Mouse (Mus musculus): Measurements from ENCODE around the gene Trappc12. TPM values are rescaled to one million over a fixed set of nuclear protein-coding genes. Genes with fewer than 3 reads are reported as not detected.

The Trappc12 gene
- total RNA-seq, 2 experiments from 2014 or later, result 45.6 to 47.0 TPM

GRCm38 (mm10) chr12:28690730-28691129 is 59.5 kb downstream of the Trappc12 start:
- DNase-seq (ENCODE audit: low spot score in 2 of 2), result no peak

GRCm38 (mm10) chr12:28688996-28689395 is 61.3 kb downstream of the Trappc12 start:
- no peak for DNase-seq (ENCODE audit: low spot score in 2 of 2)

GRCm38 (mm10) chr12:28686199-28686879 is 63.9 kb downstream of the Trappc12 start:
- no peak for DNase-seq (ENCODE audit: low spot score in 2 of 2)

- DNase-seq (ENCODE audit: low spot score in 2 of 2), result no peak
Measured at GRCm38 (mm10) chr12:28685771-28686170, 64.5 kb downstream of the Trappc12 start.

- DNase-seq (ENCODE audit: low spot score in 2 of 2), result no peak
Measured at GRCm38 (mm10) chr12:28684674-28685073, 65.6 kb downstream of the Trappc12 start.

- no peak for DNase-seq (ENCODE audit: low spot score in 2 of 2)
Measured at GRCm38 (mm10) chr12:28675925-28676209, 74.4 kb downstream of the Trappc12 start.

GRCm38 (mm10) chr12:28675121-28675924 is 74.9 kb downstream of the Trappc12 start, which contains the start of gene Adi1:
Gene Adi1 (plus strand): TSS chr12:28675231.
- peak; percentile 82 to 86 for DNase-seq (ENCODE audit: low spot score in 2 of 2)

- no peak for DNase-seq (ENCODE audit: low spot score in 2 of 2)
Measured at GRCm38 (mm10) chr12:28674038-28674720, 76.1 kb downstream of the Trappc12 start.

- DNase-seq (ENCODE audit: low spot score in 2 of 2), result no peak
Measured at GRCm38 (mm10) chr12:28667287-28667686, 83.0 kb downstream of the Trappc12 start.

- DNase-seq (ENCODE audit: low spot score in 2 of 2), result no peak
Measured at GRCm38 (mm10) chr12:28666734-28667133, 83.5 kb downstream of the Trappc12 start.

- DNase-seq (ENCODE audit: low spot score in 2 of 2), result no peak
Measured at GRCm38 (mm10) chr12:28662628-28663027, 87.6 kb downstream of the Trappc12 start.

GRCm38 (mm10) chr12:28649141-28650110 is 100.8 kb downstream of the Trappc12 start, which contains the start of gene Rnaseh1:
Gene Rnaseh1 (plus strand): TSS chr12:28649602.
- DNase-seq (ENCODE audit: low spot score in 2 of 2), result peak; percentile 90 to 91

Small RNAs within 50 kb of the gene (microRNA-seq; reads per million reads assigned to microRNA genes)
- gene Mir6937, result 0 to 0.59 reads per million in 2 experiments

Other genes with a start within 250 kb of the Trappc12 start
- 1 to 10 TPM in 1 of 2 experiments, under 1 TPM in 1; 0.47 to 1.3 TPM for gene Dcdc2c, start 198.1 kb downstream of the Trappc12 start, total RNA-seq (2021)
- gene Allc, start 167.9 kb downstream of the Trappc12 start, total RNA-seq (2021), result under 1 TPM; 0.59 to 0.65 TPM
- gene Colec11, start 127.1 kb downstream of the Trappc12 start, total RNA-seq (2021), result under 1 TPM; 0.50 to 0.62 TPM
- gene Rps7, start 114.5 kb downstream of the Trappc12 start, total RNA-seq (2021), result 100 to 1,000 TPM; 333 to 335 TPM
- gene Rnaseh1, start 100.9 kb downstream of the Trappc12 start, total RNA-seq (2021), result 10 to 100 TPM; 11.8 to 15.4 TPM
- gene Adi1, start 75.2 kb downstream of the Trappc12 start, total RNA-seq (2021), result 10 to 100 TPM; 15.5 to 18.4 TPM
- gene Eipr1, start 1.3 kb upstream of the Trappc12 start, total RNA-seq (2021), result 10 to 100 TPM; 41.6 to 47.7 TPM

Measured in layer of hippocampus, postnatal 10 days (tissue).